Mouse (Mus musculus) cerebellum, postnatal 10 days (tissue): Measurements from ENCODE around the gene Tinf2.
A peak's percentile ranks its signal among the peaks of the same experiment; 100 is the strongest.

Experiments used
- DNase-seq, 2 experiments: peaks; one replicate each; pipeline ENCODE4 v3.0.0; 2021; ENCODE audit warnings: mixed read lengths in 2 of 2

The Tinf2 gene

DNA sequence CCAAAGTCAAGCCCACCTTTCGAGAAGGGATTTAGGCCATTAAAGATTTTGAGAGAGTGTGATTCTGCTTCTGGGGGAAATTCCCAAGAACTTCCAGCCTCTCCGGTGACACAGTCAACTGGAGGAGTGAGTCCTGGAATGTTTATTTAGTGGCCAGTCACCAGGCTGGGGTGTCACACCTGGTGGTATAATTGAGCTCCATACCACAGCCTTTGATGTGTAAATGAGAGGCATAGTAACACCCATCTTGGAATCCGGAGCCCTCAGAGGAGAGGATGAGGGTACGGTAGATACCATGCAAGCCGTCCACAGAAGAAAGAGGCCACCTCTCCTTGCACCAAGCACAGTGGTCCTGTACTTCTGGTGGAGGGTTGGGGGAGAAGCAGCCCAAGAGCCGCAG lies 21.1 kb upstream of the Tinf2 start:
- DNase-seq = no peak

DNA sequence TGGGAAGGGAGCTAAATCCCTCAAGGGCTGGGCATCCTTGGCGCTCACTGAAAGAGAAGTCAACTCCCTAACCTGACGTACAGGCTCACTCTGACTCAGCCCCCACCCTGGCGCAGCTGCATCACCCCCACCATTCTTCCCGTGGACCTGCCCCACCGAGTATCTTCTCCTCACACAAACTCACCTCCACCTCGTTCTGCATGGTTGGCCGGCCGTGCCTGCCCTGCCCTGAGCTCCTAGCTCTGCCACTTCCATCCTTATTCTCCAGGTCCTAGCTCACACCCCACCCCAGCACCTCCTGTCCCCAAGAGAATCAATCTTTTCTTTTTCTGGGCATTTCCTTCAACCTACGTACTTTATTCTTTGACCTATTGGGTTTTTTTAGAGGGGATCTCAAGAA lies 19.5 kb upstream of the Tinf2 start:
- DNase-seq = no peak

DNA sequence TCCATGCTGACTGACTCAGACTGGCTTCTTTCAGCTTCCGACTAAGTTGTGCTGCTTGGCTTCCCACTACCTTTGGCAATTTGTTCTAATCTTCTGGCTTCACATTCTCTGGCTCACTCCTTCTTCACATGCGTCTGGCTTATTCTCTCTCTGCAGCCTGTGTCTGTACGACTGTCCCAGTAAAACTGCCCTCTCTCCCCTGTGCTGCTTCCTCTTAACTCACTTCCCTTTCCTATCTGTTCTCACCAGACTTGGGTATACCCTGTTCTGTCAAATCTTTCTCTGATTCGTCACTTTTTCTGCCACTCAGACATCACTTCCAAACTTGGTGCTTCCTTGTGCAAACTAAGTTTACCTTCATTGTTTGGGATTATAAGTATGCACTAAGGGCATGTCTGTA lies 15.6 kb upstream of the Tinf2 start:
- DNase-seq = no peak

DNA sequence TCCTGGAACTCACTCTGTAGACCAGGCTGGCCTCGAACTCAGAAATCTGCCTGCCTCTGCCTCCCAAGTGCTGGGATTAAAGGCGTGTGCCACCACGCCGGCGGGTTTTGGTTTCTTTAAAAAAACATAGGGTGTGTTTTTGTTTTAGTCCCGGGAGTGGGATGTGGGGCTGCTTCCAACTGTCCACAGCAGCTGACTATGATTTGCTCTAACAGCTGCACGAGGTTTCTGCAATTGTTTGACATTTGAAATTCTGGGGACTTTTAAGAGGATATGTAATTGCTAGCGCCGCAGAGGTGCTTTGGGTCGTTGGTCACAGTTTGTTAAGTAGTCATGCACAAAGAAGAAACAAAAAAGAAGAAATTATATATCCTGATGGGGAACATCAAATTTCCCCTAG lies 7.8 kb upstream of the Tinf2 start:
- no peak for DNase-seq

DNA sequence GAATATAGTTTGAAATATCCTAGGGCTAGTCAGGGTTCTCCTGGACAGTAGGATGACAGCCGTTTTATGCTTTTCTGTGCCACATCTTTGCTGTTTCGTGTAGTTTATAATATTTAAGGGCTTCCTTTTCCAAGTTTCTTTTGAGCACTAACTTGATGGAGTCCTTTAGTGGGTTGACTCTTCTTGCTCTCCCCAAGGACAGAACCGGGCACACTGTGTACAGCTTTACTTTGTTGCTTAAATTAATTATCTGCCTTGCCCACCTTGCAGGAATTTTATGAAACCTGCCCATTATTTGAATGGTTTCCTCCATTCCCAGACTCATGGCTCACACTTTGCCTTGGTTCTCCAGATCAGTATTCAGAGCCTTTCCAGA lies 486 bp upstream of the Tinf2 start:
- DNase-seq = no peak

DNA sequence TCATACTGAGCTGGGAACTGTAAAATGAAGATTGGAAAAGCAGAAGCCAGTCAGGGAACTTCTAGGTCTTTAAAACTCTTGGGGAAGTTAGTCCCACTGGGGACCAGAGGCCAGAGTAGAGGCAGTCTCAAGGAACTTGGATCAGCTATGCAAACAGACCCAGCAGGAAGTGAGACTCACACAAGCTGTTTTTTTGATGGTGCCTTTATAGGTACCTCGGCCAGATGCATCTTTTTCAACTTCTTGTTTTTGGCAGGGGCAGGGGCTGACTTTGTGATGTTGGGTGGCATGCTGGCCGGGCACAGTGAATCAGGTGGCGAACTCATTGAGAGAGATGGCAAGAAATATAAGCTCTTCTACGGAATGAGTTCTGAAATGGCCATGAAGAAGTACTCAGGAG lies 4.0 kb downstream of the Tinf2 start:
- DNase-seq = no peak

DNA sequence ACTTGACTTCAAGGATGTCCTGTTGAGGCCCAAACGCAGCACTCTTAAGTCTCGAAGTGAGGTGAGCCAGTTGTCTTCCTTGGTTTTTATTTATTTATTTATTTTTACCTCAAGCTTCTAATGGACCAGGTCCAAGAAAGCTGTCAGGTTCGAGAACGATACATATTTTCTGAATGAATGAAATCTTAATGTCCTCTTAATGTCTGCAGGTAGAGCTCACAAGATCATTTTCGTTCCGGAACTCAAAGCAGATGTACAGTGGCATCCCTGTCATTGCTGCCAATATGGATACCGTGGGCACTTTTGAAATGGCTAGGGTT lies 8.9 kb downstream of the Tinf2 start:
- peak in 1 of 2 experiments; percentile 21 for DNase-seq

DNA sequence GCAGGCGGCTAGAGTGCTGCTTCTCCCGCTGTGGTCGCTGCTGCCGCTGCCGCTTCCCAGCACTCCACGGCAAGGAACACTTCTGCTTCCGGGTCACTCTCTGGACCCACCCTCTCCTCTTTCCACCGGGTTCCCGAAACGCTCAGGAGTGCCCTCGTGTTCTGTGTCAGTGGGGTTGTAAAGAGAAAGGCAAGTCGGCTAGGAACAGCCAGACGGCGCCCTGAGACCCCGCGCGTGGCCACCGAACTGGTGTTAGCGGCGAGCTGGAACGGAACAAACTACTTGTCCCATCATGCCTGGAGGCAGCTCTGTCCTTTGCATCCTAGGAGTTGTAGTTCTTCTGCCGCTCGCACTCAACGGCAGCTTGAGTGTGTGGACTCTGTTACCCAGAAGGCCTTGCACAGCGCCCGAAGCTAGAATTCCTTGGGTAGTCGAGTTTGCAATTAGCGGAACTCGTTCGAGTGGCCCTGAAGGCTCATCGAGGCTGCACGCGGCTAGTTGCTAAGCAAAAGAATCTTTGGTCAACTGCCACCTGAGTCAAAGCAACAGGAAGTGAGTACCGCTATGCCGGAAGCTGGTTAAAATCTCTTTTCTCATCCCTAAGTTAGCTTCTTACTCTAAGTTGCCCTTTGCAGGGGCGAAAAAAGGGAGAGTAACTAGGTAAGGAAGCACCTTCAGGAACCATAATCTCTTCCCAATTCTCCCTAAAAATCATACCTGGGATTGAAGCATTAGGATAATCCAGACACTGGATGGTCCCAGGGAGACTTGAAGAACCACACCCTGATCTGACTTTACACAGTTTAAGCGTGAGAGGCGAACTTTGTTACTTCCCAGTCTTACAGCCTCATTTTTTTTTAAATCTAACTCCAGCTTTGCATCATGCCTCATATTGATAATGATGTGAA lies 9.5 kb downstream of the Tinf2 start, which contains the start of the genes Gmpr2 and Nedd8:
Gene Gmpr2 (plus strand): TSS at position 109 of the 908 bp plus-strand sequence.
Gene Nedd8 (minus strand): TSS at position 292 of the 908 bp plus-strand sequence.
- DNase-seq = peak; percentile 90 to 91

DNA sequence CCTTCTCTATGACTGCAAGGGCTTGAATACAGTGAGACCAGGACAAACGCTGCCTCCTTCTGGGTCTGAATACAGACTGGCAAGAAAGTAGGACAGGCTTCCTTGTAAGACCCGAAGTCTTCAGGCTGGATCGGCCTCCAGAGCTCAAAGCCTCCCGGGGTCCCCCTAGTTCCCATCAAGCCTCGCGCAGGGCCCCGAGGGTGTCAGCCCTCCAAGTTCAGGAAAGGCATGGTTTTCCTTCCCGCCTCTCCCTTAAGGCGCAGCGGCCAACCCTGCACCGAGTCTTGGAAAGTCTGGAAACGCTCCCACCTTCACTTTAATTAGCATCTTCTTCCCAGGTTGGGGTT lies 10.2 kb downstream of the Tinf2 start:
- DNase-seq = no peak

DNA sequence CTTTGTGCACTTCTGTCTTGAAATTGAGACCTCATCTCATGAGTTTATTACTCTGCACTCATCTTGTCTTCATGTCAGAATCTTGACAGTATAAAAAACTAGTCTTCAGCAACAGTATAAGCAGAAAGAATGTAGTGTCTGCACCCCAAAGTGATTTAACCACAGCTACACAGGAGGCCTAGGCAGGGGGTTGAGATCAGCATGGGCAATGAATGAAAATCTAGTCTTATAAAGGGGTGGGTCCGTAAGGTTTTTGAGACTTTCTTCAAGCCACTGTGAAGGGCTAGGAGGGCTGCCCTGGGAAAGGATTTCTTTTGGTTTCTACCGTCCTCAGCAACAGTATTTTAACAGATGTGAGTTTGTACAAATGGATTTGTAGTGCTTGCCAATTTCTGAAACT lies 21.0 kb downstream of the Tinf2 start:
- DNase-seq = no peak

DNA sequence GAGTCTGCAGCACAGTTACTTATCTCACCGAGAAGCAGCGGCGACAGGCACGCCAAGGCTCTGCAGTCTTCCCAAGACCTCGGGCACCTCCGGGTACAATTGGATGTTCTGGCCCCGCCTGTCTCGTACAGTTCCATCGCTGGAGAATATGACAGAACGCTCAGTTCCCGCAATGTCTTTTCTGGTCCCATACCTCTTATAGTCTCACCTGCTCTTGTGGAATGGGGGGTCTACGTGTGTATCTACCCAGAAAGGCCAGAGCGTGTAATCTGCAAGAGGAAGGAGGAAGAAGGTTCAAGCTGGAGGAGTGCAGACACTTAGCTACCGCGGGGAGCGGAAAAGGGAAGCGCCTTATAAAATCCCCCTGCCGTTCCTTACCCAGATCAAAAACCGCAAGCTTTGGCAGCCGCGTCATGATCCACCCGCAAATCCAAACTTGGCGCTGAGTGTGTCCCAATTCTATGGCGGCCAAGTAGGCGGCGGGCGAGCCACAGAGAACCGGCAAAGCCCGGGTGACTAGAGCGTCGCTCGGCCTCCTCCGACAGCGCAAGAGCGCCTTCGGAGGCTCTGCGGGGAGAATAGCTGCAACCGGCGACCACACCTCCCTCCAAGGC lies 21.6 kb downstream of the Tinf2 start, which contains the start of gene Mdp1:
Gene Mdp1 (minus strand): TSS at position 549 of the 614 bp plus-strand sequence.
- DNase-seq = peak; percentile 88 to 89

DNA sequence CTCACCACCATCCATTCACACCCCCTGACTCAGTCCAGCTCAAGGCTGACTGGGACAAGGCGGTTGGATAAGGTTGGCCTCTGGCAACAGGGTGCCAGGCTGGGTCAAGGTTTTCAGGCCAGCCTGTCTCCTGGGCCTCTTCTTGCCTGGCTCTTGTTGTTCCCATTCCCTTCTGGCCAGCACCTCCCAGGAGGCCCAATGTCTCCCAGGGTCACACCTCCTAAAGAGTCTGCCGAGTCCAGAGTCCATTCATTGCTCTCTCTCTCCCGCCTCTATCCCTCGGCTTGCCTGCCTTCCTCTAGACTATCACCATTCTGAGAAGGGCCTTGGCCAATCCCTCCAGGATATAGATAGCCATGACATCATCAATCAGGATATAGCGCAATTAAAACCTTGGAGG lies 23.6 kb downstream of the Tinf2 start:
- no peak for DNase-seq

DNA sequence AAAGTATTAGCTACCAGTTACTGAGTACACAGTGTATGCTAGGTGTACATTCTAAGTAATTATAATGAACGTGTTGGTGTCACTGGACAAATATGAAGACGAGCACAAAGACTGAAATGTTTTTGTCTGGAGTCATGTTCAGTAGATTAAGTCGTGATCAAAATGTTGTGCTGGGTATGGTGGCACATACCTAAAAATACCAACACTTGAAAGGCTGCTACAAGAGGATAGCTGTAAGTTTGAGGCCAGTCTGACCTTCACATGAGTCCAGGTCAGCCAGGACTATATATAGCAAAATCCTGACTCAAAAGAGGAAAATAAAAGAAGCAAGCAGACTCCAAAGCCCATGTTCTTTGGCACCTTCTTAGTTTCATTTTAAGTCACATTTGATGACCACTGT lies 24.7 kb downstream of the Tinf2 start:
- DNase-seq = no peak

DNA sequence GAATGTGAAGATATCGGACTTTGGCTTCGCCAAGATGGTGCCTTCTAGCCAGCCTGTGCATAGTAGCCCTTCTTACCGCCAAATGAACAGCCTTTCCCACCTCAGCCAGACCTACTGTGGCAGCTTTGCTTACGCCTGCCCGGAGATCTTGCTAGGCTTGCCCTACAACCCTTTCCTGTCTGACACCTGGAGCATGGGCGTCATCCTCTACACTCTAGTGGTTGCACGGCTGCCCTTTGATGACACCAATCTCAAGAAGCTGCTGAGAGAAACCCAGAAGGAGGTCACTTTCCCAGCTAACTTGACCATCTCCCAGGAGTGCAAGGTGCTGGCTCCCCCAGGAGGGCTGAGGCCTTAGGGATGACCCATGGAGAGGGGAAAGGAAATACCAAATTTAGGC lies 30.1 kb downstream of the Tinf2 start:
- no peak for DNase-seq

DNA sequence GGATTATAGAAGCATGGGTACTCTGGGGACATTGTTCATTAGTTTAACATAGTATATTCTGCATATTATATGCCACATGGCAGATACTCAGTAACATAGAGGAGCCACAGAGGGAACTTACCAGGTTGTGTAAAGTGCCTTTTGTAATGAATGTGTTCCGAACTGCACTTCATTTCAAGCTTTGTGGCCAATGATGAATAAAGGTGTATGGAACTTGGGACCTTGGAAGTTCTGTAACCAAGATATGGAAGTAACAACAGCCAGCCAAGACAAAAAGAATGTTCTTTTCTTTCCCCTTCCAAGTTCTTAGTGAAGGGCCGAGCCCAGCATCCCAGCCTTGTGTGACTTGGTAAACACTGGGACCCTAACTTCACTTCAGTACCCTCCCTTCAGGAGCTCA lies 31.7 kb downstream of the Tinf2 start, which contains the start of gene Tssk4:
Gene Tssk4 (plus strand): TSS at position 301 of the 400 bp plus-strand sequence.
- DNase-seq = no peak

DNA sequence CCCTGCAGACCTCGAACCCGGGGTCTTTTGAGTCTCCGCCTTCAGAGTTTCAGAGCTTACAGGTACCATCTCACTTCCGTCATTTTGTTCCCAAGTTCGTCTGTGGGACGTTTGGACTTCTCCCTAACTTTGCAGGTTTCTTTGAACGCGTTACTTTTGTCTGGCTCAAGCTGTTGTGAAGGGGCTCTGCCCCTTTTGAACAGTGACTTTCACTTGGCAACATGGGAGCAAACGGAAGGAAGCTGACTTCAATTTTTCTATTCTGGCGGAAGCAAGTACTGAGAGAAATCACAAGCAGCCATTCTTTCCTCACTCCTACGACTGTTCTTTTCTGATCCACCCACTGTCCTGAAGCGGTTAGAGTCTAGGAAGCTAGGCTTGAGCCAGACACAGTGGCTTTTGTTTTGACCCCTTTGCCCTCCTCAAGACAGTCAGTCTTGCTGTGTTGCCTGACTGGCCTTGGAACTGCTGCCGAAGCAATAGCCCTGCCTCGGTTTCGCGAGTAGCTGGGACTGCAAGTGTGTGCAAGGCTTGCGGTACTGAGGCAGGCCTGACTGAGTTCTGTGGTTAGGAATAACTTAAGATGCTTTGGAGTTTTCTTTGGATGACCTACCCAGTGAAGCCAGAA lies 37.2 kb downstream of the Tinf2 start:
- no peak for DNase-seq

DNA sequence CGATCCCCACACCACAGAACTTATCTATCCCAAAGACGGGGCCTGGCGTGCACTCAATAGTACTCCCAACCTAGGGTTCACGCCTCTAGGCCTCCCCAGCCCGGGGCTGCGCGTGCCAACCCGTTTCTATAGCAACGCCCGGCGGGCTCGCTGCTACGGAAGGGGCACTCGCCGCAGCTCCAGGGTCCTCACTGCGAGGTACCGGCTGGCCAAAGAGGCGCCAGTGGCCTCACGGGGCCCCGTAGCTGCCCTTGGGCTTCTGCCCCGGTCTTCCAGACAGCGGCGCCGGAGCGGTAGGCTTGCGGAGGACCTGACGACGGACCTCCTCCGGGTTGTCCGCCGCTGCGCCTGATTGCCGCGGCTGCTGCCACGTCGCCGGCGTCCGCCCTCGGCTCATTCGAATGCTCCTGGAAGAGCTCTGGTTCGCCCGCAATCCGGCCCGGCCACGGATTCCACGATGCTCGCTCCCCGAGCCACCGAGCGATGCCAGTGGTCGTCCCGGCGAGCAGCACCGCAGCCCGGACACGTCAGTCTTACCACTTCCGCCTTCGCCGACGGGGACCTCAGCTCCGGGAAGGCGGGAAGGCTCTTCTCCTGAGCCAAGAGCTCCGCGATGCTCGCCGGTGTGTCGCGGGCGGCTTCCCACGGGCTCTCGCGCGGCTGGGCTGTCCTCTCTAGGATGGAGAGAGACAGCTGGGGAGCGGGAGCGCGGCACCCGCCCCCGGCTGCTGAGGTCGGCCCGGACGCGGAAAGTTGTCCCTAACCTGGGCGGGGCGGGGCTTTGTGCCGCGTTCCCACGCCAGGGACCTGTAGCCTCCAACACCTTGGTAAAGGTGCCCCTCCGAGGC lies 38.3 kb downstream of the Tinf2 start, which contains the start of gene Tm9sf1:
Gene Tm9sf1 (minus strand): TSS at position 747 of the 848 bp plus-strand sequence.
- DNase-seq = peak; percentile 85 to 87

DNA sequence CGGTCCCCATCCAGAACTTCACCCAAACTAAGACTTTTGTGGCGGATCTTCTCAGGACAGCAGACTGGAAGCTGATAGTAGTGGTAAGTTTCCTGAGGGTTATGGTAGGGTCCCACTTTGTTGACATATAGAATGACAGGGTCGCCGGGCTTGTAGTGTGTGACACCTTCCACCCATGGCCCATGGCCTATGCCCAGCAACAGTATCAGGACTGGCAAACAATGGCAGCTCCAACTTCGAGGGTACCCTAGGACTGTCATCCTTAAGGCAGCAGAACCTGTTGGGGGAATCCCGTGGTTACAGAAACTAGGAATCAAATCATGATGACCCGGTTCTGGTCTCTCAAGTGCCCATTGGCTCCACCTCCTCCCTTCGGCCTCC lies 39.0 kb downstream of the Tinf2 start:
- no peak for DNase-seq

DNA sequence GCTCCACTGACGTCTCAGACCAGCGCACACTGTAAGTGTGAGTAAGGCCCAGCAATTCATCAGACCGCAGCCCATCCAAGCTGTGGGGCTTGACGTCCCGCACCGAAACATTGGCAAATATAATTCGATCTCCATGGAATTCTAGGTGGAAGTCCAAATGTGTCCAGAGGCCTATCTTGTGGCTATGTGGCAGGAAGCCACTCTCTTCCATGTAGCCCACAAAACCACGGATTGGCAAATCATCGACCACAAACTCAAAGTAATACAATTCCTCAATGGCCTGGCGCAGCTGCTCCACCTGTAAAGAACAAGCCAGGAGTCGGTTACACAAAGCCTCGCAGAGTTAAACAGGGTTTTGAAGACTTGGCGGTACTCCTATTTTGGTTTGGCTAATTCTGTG lies 40.3 kb downstream of the Tinf2 start:
- DNase-seq = no peak

DNA sequence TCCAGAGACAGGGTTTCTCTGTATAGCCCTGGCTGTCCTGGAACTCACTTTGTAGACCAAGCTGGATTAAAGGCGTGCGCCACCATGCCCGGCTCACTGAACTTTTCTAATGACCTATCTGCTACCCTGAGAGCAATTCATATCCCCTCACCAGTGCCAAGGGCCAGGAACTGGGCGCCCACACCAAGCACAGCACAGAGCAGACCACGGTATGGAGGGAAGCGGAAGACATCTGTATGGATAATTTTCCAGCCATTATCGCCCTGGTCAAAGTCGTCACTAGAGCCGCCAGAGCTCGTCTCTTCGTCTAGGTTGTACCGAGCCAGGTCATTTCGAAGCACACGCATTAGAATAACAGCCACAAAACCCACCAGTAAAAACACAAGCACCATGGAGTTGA lies 40.8 kb downstream of the Tinf2 start:
- DNase-seq = no peak

DNA sequence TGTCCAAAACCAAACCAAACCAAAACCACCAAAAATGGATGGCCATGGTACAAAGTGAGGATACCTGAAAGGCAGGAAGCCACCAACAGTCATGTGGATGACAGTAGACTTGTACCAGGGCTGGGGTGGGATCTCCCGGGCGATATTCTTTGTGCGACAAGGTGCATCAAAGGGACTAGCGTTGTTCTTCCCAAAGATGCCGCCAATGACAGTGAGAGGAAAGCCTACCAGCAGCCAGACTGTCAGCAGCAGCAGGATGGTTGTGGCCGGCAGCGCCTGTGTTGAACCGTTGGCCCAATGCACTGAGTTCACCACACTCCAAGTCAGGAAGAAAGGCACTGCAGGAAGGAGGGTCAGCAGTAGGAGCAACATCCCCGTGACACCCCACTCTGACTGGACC lies 43.8 kb downstream of the Tinf2 start, which contains the start of gene Gm49378:
Gene Gm49378 (minus strand): TSS at position 101 of the 400 bp plus-strand sequence.
- DNase-seq = no peak

DNA sequence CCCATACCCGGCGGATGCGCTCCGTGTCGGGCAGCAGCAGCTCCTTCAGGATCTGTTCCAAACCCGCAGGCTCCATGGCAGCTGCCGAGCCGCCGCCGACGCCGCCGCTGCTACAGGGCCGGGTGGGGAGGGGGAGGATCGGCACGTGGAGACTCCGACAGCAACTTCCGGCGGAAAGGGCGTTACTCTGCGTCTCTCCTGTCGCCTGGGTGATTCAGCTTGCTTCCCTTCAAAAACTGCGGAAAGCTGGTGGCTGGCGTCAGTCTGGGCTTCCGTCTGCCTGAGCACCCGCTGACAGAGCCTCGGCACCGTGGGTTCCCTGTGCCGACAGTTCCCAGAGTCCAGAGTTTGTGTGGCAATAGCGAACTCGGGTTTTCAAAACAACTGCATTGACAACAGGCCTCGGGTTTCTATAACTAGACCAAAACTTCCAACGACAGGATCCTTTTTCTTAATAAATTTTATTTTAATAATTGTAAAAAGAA lies 46.1 kb downstream of the Tinf2 start, which contains the start of gene Ipo4:
Gene Ipo4 (minus strand): TSS at position 435 of the 485 bp plus-strand sequence.
- peak; percentile 92 to 93 for DNase-seq
